Mouse (Mus musculus) olfactory bulb, adult 2 months (tissue): Measurements from ENCODE around the gene Fahd1.

Experiments
- CTCF ChIP-seq: fragments of 200-500 bp; IDR thresholded peaks from 2 replicates; pipeline ENCODE4 v1.5.1; 2012; ENCODE audit warnings: low read depth, mild to moderate bottlenecking, low read length, moderate library complexity; ENCODE audit not compliant: insufficient read depth
- POLR2A ChIP-seq: fragments of 200-500 bp; IDR thresholded peaks from 2 replicates; pipeline ENCODE4 v1.6.1; 2012; ENCODE audit warnings: mild to moderate bottlenecking, low read depth, low read length, moderate library complexity; ENCODE audit not compliant: insufficient read depth

DNA sequence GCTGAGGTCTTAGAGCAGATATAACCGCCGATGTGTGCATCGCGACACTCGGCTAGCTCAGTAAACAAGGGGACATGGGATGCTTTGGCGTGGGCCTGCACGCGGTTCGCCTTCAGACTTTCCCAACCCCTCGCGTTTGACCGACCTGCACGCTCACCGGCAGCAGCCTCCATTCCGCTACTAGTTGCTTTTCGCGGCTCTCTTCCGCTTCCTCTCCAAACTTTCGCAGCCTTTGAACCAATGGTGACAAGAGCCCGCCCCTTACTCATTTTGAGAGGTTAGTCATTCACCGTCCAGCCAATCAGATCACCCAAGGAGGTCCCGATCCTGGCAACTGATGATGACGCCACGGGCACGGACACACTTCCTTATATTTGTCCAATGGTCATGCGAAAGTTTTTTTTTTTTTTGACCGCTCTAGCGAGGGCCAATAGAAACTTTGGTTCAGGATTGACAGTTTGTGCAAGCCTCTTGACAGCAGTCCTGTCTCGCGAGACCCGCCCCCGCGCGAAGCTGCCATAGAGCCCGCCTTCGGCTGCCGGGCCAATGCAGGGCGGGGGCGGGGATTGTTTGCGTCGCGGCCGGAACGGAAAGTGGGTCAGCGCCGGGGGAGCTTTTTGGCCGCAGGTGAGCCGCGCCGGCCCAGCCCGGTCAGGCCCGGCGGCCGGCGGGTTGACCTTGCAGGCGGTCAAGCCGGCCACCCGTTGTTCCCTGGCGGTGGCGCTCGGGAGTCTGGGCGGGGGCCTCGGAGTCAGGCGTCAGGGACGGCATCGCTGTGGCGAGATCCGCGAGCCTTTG lies 36.2 kb upstream of the Fahd1 start, which contains the start of the genes Nubp2 and Spsb3:
- TF ChIP-seq CTCF (no peak), POLR2A (peak; percentile 77)
